Comparison of ENCODE assay signal across 8 mouse cellular contexts in genomic region chr5:137277360-137278342, GRCm38 (mm10). TPM values are rescaled to one million over a fixed set of nuclear protein-coding genes. Genes with fewer than 3 reads are reported as not detected.
DNase-seq lines count a peak whose midpoint lies in the region; ATAC-seq lines count a peak whose summit lies in the region.

No protein-coding gene starts in this region.

- ATAC-seq in kidney, embryonic 14.5 days (ENCODE audit: low FRiP score, low TSS enrichment): 0 out of 2 replicates have a peak, but pooled peaks have one; percentile 60
- peak; percentile 31; the same call in 1 of the 2 replicates for ATAC-seq in monocyte, adult 5-6 weeks (replicated peaks; ENCODE audit: insufficient number of reproducible peaks, low FRiP score, low TSS enrichment, poor library complexity, severe bottlenecking)
- no peak for ATAC-seq in erythroid progenitor cell, adult 5-6 weeks (replicated peaks; ENCODE audit: low FRiP score, poor library complexity, severe bottlenecking)

- H3K36me3 ChIP-seq in kidney, embryonic 14.5 days (ENCODE audit: control insufficient read depth, insufficient read depth, low read length): no peaks in the 10 kb centered on the region

- peaks cover 5% of the 10 kb centered on the region; the same call in 1 of the 2 replicates for H3K9me3 ChIP-seq in kidney, embryonic 14.5 days (ENCODE audit: control insufficient read depth, low read length)

- H3K4me1 ChIP-seq in kidney, embryonic 14.5 days (ENCODE audit: control insufficient read depth, insufficient read depth, low read length): no peaks in the 10 kb centered on the region

- H3K27ac ChIP-seq in kidney, embryonic 14.5 days (ENCODE audit: low read depth, low read length): no peak overlapping the region

- no peak overlapping the region for H3K4me2 ChIP-seq in kidney, embryonic 14.5 days (replicated peaks; ENCODE audit: low read depth, low read length)

- H3K9ac ChIP-seq in kidney, embryonic 14.5 days (ENCODE audit: low read depth, low read length): no peak overlapping the region

- peak; percentile 21 to 36 for DNase-seq in cerebellum, adult 18-20 months
- no peak for DNase-seq in cerebellum, postnatal 14 days
- DNase-seq in spleen, postnatal 10 days (ENCODE audit: low spot score in 2 of 2): peak; percentile 11 to 54
- DNase-seq in spleen, adult 18-20 months: no peak
- DNase-seq in right cerebral cortex, postnatal 10 days (ENCODE audit: low spot score in 2 of 2): no peak

- no peak overlapping the region for H3K4me3 ChIP-seq in kidney, embryonic 14.5 days (ENCODE audit: low read length)

- no peaks in the 10 kb centered on the region for H3K27me3 ChIP-seq in kidney, embryonic 14.5 days (ENCODE audit: control insufficient read depth, insufficient read depth, low read length)

- WGBS in kidney, embryonic 14.5 days: 33% methylated on average over 18 of the region's 18 CpGs

RNA-seq across cellular contexts. Expression of gene Ache, which starts 9.7 kb away (rescaled TPM):
- 0.57 and 0.58 TPM in 2 replicates for polyA plus RNA-seq in kidney, embryonic 14.5 days (2014; fragmentation: Nextera tagmentation; extraction: Ambion mirVana)
- 0.57 to 1.2 TPM in 2 of 3 replicates, not detected in the other for total RNA-seq in monocyte, adult 5-6 weeks (2017)
- total RNA-seq in erythroid progenitor cell, adult 5-6 weeks (2015; ENCODE audit: low replicate concordance): 261 and 288 TPM in 2 replicates
- total RNA-seq in erythroid progenitor cell, adult 5-6 weeks (2017; ENCODE audit: low replicate concordance): 159 and 175 TPM in 2 replicates

RNA-seq across cellular contexts. Expression of gene Ufsp1, which starts 16.8 kb away (rescaled TPM):
- polyA plus RNA-seq in kidney, embryonic 14.5 days (2014; fragmentation: Nextera tagmentation; extraction: Ambion mirVana): 6.2 and 6.4 TPM in 2 replicates
- total RNA-seq in monocyte, adult 5-6 weeks (2017): 0.64 to 3.0 TPM (median 1.2 TPM) in 3 replicates
- 50.8 and 61.2 TPM in 2 replicates for total RNA-seq in erythroid progenitor cell, adult 5-6 weeks (2015; ENCODE audit: low replicate concordance)
- total RNA-seq in erythroid progenitor cell, adult 5-6 weeks (2017; ENCODE audit: low replicate concordance): 27.8 and 30.2 TPM in 2 replicates

RNA-seq across cellular contexts. Expression of gene Srrt, which starts 29.8 kb away (rescaled TPM):
- 104 and 141 TPM in 2 replicates for polyA plus RNA-seq in kidney, embryonic 14.5 days (2014; fragmentation: Nextera tagmentation; extraction: Ambion mirVana)
- total RNA-seq in monocyte, adult 5-6 weeks (2017): 250 to 289 TPM (median 261 TPM) in 3 replicates
- 235 and 247 TPM in 2 replicates for total RNA-seq in erythroid progenitor cell, adult 5-6 weeks (2015; ENCODE audit: low replicate concordance)
- total RNA-seq in erythroid progenitor cell, adult 5-6 weeks (2017; ENCODE audit: low replicate concordance): 557 and 577 TPM in 2 replicates

RNA-seq across cellular contexts. Expression of gene Trip6, which starts 36.6 kb away (rescaled TPM):
- polyA plus RNA-seq in kidney, embryonic 14.5 days (2014; fragmentation: Nextera tagmentation; extraction: Ambion mirVana): 52.7 and 62.5 TPM in 2 replicates
- 2.7 to 4.0 TPM (median 3.2 TPM) in 3 replicates for total RNA-seq in monocyte, adult 5-6 weeks (2017)
- total RNA-seq in erythroid progenitor cell, adult 5-6 weeks (2015; ENCODE audit: low replicate concordance): 1.4 TPM in 1 of 2 replicates, not detected in the other
- 1.8 and 7.2 TPM in 2 replicates for total RNA-seq in erythroid progenitor cell, adult 5-6 weeks (2017; ENCODE audit: low replicate concordance)

RNA-seq across cellular contexts. Expression of gene Slc12a9, which starts 55.7 kb away (rescaled TPM):
- 5.7 and 8.5 TPM in 2 replicates for polyA plus RNA-seq in kidney, embryonic 14.5 days (2014; fragmentation: Nextera tagmentation; extraction: Ambion mirVana)
- 24.2 to 30.4 TPM (median 25.2 TPM) in 3 replicates for total RNA-seq in monocyte, adult 5-6 weeks (2017)
- total RNA-seq in erythroid progenitor cell, adult 5-6 weeks (2015; ENCODE audit: low replicate concordance): 0.72 and 1.7 TPM in 2 replicates
- 0.15 and 0.64 TPM in 2 replicates for total RNA-seq in erythroid progenitor cell, adult 5-6 weeks (2017; ENCODE audit: low replicate concordance)

Comparison
In these comparisons a context has a peak if more than half of its experiments do, and no peak if none do; other contexts are left out.
1. DNase-seq: peak in cerebellum, adult 18-20 months (2 of 2) and spleen, postnatal 10 days (2 of 2); none in cerebellum, postnatal 14 days (0 of 2), spleen, adult 18-20 months (0 of 2) and right cerebral cortex, postnatal 10 days (0 of 2).
2. RNA of gene Ache, which starts 9.7 kb away (total RNA-seq): 159 to 288 TPM in erythroid progenitor cell, adult 5-6 weeks; 0.57 to 1.2 TPM in monocyte, adult 5-6 weeks; every median in the first group is over 10 times any median in the second.